Mouse (Mus musculus): ENCODE measurements at regions not wholly inside any gene's neighbourhood (a gene's known extent, or its start where the extent isn't known, plus 50 kb on each side); places are given as distances from the start of the nearest gene placed in this dataset.

GRCm38 (mm10) chr2:174532671-174533363, 59.9 kb upstream of the Prelid3b start:
- H3K4me3 ChIP-seq (replicated peaks): no peak overlapping the region
- H3K27me3 ChIP-seq: no peaks in the 10 kb centered on the region
- WGBS: 47% methylated on average over 12 of the region's 12 CpGs
- no peaks in the 10 kb centered on the region for H3K4me1 ChIP-seq
- H3K9ac ChIP-seq: no peak overlapping the region
- no peak overlapping the region for H3K27ac ChIP-seq
- H3K4me2 ChIP-seq: no peak overlapping the region
- H3K36me3 ChIP-seq: no peaks in the 10 kb centered on the region
- ATAC-seq (replicated peaks; ENCODE audit: low FRiP score): peak; percentile 77
- no peaks in the 10 kb centered on the region for H3K9me3 ChIP-seq (replicated peaks)

DNA sequence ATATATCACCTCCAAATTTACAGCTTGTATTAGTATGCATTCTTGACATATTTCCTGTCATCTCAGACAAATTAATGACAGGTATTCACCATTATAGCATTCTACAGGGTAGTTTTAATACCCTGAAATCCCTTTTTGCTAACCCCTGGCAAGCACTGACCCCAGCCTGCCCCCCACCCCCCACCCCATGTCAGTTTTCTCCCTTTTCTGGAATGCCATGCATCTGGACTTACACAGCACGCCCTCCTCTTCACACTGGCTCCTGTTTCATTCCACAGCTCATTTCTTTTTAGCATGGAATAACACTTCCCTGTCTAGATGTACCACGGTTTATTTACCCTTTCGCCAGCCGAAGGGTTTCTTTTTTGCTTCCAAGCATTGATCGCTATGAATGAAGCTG, 67.8 kb upstream of the Prelid3b start:
- Histone ChIP-seq H3K9me3 (replicated peaks) (no peaks in the 10 kb centered on the region), H3K4me2 (no peak overlapping the region), H3K27ac (no peak overlapping the region), H3K36me3 (no peaks in the 10 kb centered on the region), H3K4me1 (peaks cover 10% of the 10 kb centered on the region), H3K9ac (no peak overlapping the region), H3K27me3 (no peaks in the 10 kb centered on the region), H3K4me3 (replicated peaks) (no peak overlapping the region)
- no peak for ATAC-seq (replicated peaks; ENCODE audit: low FRiP score)
- 45% methylated on average over 5 of the region's 5 CpGs for WGBS

DNA sequence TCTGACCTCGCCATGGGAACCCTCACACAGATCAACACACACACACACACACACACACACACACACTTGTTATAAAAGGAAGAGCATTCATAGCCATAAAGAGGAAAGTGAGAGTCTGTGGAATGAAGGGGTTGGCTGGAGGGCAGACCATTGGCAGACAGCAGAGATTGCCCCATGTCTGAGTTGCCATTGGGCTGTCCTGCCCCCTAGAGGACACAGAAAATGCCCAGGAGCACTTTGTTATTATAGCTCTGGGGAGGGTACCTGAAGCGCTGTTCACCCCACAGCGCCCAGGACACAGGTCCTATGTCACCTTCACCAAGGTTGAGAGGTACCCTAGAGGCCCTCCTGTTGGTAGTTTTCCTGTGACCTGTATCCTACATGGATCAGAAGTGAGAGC, 74.3 kb upstream of the Prelid3b start:
- H3K4me1 ChIP-seq: no peaks in the 10 kb centered on the region
- no peak overlapping the region for H3K9ac ChIP-seq
- no peak overlapping the region for H3K4me3 ChIP-seq (replicated peaks)
- H3K27me3 ChIP-seq: no peaks in the 10 kb centered on the region
- WGBS: 85% methylated on average over 3 of the region's 3 CpGs
- ATAC-seq (replicated peaks; ENCODE audit: low FRiP score): no peak
- H3K4me2 ChIP-seq: no peak overlapping the region
- H3K9me3 ChIP-seq (replicated peaks): no peaks in the 10 kb centered on the region
- H3K36me3 ChIP-seq: no peaks in the 10 kb centered on the region
- no peak overlapping the region for H3K27ac ChIP-seq

DNA sequence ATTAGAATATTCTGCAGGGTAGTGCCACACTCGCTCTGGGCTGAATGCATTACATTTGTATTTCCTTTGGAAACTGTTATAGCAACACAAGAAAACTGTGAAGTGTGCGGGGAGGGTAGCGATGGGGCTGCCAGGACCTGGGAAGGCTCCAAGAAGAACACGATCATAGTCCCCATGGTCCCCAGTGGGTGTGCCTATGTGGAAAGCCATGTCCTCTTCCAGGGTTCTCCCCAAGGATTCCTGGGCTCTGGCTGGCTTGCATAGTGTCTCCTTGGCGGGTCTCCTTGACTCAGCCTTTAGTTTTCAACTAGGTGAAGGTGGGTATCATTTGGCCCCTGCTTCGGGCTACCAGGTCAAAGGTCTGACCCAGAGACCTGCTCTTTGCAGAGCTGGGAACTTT, 74.8 kb upstream of the Prelid3b start:
- Histone ChIP-seq H3K4me2 (no peak overlapping the region), H3K27ac (no peak overlapping the region), H3K4me3 (replicated peaks) (no peak overlapping the region), H3K27me3 (no peaks in the 10 kb centered on the region), H3K9ac (no peak overlapping the region), H3K9me3 (replicated peaks) (no peaks in the 10 kb centered on the region), H3K4me1 (no peaks in the 10 kb centered on the region), H3K36me3 (no peaks in the 10 kb centered on the region)
- WGBS: 87% methylated on average over 6 of the region's 6 CpGs
- ATAC-seq (replicated peaks; ENCODE audit: low FRiP score): no peak

DNA sequence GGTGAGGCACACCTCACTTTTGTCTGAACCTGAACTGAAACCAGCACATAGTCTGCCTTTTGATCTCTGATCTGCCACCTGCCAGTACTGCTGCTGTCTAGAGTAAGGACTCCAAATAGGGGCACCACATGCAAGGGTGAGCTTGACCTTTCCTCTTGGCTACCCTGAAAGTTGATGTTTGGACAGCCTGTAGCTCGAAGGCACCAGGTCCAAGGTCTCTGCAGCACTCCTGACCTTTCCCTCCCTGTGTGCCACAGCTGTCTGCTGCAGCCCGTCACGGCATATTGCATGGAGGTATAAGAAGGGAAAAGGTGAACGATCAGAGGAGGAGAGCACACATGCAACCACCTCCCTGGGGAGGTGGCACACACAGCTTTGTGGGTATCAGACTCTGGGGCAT, 75.9 kb upstream of the Prelid3b start:
- Histone ChIP-seq H3K9ac (no peak overlapping the region), H3K9me3 (replicated peaks) (no peaks in the 10 kb centered on the region), H3K36me3 (no peaks in the 10 kb centered on the region), H3K4me3 (replicated peaks) (no peak overlapping the region), H3K4me2 (no peak overlapping the region), H3K27ac (no peak overlapping the region), H3K27me3 (no peaks in the 10 kb centered on the region), H3K4me1 (no peaks in the 10 kb centered on the region)
- 53% methylated on average over 4 of the region's 4 CpGs for WGBS
- ATAC-seq (replicated peaks; ENCODE audit: low FRiP score): no peak

DNA sequence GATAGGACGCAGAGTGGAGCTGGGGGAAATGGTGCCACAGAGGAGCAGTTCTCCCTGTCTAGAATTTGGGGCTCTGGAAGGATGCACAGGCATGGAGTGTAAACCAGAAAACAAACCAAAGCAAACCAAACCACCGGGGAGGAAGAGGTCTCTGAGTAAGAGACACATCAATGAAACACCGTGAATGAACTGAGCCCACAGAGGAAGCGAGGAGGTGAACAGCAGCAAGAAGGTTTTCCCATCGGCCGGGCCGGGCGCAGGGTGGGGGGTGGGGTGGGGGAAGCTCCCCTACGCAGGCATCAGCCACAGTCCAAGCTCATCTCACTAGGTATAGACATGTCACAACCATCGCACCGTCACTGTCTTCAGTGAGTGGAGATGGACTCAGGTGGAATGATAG, 82.9 kb upstream of the Prelid3b start:
- no peak overlapping the region for H3K4me3 ChIP-seq (replicated peaks)
- no peak overlapping the region for H3K4me2 ChIP-seq
- no peak overlapping the region for H3K27ac ChIP-seq
- no peaks in the 10 kb centered on the region for H3K36me3 ChIP-seq
- no peak for ATAC-seq (replicated peaks; ENCODE audit: low FRiP score)
- 84% methylated on average over 11 of the region's 11 CpGs for WGBS
- H3K27me3 ChIP-seq: no peaks in the 10 kb centered on the region
- H3K4me1 ChIP-seq: no peaks in the 10 kb centered on the region
- no peaks in the 10 kb centered on the region for H3K9me3 ChIP-seq (replicated peaks)
- no peak overlapping the region for H3K9ac ChIP-seq

DNA sequence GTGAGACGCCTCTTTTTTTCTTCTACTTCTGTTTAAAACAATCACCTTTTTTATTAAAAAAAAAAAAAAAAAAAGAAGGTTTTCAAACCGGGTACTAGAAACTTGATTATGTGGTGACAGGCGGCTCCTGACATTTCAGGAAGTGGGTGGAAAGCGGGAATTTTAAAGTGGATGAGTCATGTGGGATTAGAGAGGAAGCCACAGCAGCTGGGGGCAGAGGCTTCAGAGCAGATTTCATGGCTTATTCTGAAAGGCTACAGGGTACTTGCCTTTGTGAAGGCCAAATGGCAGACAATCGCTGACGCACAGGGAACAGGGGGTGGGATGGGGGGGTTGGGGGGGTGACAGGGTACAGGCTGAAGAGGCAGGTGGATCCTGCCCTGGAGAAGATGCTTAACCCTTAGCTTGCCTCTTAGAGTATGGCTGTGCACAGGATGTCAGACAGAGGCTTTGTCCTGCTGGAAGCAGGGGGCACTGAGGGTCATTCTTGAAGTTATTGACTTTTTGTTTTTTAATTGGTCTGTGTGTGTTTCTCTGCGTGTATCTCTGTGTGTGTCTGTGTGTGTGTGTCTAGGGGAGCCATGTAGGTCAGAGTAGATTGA, 81.4 kb upstream of the Zfp831 start:
- no peaks in the 10 kb centered on the region for H3K36me3 ChIP-seq
- H3K4me3 ChIP-seq (replicated peaks): no peak overlapping the region
- ATAC-seq (replicated peaks; ENCODE audit: low FRiP score): peak; percentile 40; the same call in 1 of the 2 replicates
- H3K4me1 ChIP-seq: peaks cover 7% of the 10 kb centered on the region; the same call in 1 of the 2 replicates
- H3K27me3 ChIP-seq: no peaks in the 10 kb centered on the region
- no peak overlapping the region for H3K4me2 ChIP-seq
- no peak overlapping the region for H3K9ac ChIP-seq
- H3K9me3 ChIP-seq (replicated peaks): no peaks in the 10 kb centered on the region
- 25% methylated on average over 7 of the region's 7 CpGs for WGBS
- no peak overlapping the region for H3K27ac ChIP-seq

GRCm38 (mm10) chr2:174563917-174564316, 79.4 kb upstream of the Zfp831 start:
- H3K27ac ChIP-seq: no peak overlapping the region
- H3K9me3 ChIP-seq (replicated peaks): no peaks in the 10 kb centered on the region
- WGBS: 85% methylated on average over 3 of the region's 3 CpGs
- no peaks in the 10 kb centered on the region for H3K36me3 ChIP-seq
- no peak for ATAC-seq (replicated peaks; ENCODE audit: low FRiP score)
- H3K4me3 ChIP-seq (replicated peaks): no peak overlapping the region
- no peak overlapping the region for H3K4me2 ChIP-seq
- H3K9ac ChIP-seq: no peak overlapping the region
- peaks cover 7% of the 10 kb centered on the region; the same call in 1 of the 2 replicates for H3K4me1 ChIP-seq
- no peaks in the 10 kb centered on the region for H3K27me3 ChIP-seq

GRCm38 (mm10) chr2:174564817-174565216, 78.5 kb upstream of the Zfp831 start:
- Histone ChIP-seq H3K27ac (peak overlapping the region; percentile 51; the same call in 1 of the 2 replicates), H3K27me3 (no peaks in the 10 kb centered on the region), H3K36me3 (no peaks in the 10 kb centered on the region), H3K4me3 (replicated peaks) (no peak overlapping the region), H3K4me2 (no peak overlapping the region), H3K9ac (no peak overlapping the region), H3K4me1 (peaks cover 7% of the 10 kb centered on the region; the same call in 1 of the 2 replicates), H3K9me3 (replicated peaks) (no peaks in the 10 kb centered on the region)
- peak; percentile 34; the same call in 1 of the 2 replicates for ATAC-seq (replicated peaks; ENCODE audit: low FRiP score)
- WGBS: 28% methylated on average over 5 of the region's 5 CpGs

- Histone ChIP-seq H3K27ac (no peak overlapping the region), H3K9me3 (replicated peaks) (no peaks in the 10 kb centered on the region), H3K4me1 (peaks cover 7% of the 10 kb centered on the region; the same call in 1 of the 2 replicates), H3K9ac (no peak overlapping the region), H3K36me3 (no peaks in the 10 kb centered on the region), H3K4me3 (replicated peaks) (no peak overlapping the region), H3K4me2 (no peak overlapping the region), H3K27me3 (no peaks in the 10 kb centered on the region)
- WGBS: 63% methylated on average over 7 of the region's 7 CpGs
- no peak for ATAC-seq (replicated peaks; ENCODE audit: low FRiP score)
These were observed 77.4 kb upstream of the Zfp831 start for GRCm38 (mm10) chr2:174565891-174566290.

DNA sequence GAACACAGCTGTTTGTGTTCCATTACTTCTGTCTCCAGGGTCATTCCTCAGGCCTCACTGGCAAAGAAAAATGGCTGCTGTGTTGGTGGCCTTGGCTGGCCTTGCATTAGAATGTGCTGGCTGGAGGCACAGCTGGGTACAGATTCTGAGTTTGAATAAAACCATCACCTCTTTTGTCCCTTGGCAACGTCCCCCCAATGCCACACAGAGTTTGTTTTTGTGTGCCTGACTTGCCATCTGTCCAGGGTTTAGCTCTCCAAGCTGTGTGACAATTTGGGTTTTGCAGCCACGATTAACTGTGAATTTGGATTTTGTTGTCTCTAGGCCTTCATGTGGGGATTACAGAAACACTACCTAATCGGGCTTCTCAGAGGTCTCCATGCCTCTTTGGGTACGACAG, 76.6 kb upstream of the Zfp831 start:
- WGBS: 87% methylated on average over 4 of the region's 4 CpGs
- no peak overlapping the region for H3K27ac ChIP-seq
- H3K36me3 ChIP-seq: no peaks in the 10 kb centered on the region
- H3K9me3 ChIP-seq (replicated peaks): no peaks in the 10 kb centered on the region
- no peaks in the 10 kb centered on the region for H3K27me3 ChIP-seq
- no peak overlapping the region for H3K4me2 ChIP-seq
- H3K9ac ChIP-seq: no peak overlapping the region
- ATAC-seq (replicated peaks; ENCODE audit: low FRiP score): no peak
- no peak overlapping the region for H3K4me3 ChIP-seq (replicated peaks)
- H3K4me1 ChIP-seq: peaks cover 7% of the 10 kb centered on the region; the same call in 1 of the 2 replicates

DNA sequence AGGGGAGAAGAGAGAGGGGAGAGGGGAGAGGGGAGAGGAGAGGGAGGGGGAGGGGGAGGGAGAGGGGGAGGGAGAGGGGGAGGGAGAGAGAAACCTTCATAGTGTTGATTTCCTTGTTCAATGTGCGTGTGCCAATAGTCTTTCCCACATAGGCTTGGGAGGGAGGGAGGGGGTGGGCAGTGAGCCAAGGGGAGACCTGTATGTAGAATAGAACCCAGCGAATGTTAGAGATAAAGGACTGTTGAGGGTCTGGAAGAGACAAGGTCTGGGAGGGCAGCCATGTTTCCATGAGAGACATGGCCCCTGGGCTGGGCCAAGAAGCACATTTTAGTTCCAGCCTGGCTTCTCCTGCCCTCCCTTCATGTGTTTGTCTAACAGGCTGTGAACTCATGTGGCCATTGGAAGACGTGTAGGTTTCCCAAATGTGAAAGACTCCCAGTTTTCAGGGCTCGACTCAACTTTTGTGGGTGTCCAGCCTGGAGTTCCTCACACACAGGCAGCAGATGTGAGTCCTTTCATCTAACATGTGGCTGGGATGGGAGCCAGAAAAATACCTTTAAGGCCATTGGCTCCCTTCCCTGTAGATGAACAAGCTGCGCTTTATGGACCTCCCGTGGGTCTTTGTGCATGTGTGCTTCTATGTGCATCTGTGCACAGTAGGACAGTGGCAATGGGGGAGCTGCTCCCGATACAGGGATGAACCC, 68.4 kb upstream of the Zfp831 start:
- no peak for ATAC-seq (replicated peaks; ENCODE audit: low FRiP score)
- H3K4me2 ChIP-seq: no peak overlapping the region
- no peak overlapping the region for H3K4me3 ChIP-seq (replicated peaks)
- H3K27me3 ChIP-seq: no peaks in the 10 kb centered on the region
- no peak overlapping the region for H3K9ac ChIP-seq
- H3K9me3 ChIP-seq (replicated peaks): no peaks in the 10 kb centered on the region
- H3K27ac ChIP-seq: no peak overlapping the region
- no peaks in the 10 kb centered on the region for H3K4me1 ChIP-seq
- 83% methylated on average over 7 of the region's 7 CpGs for WGBS
- H3K36me3 ChIP-seq: no peaks in the 10 kb centered on the region

Measured in kidney, embryonic 15.5 days (tissue).